Mouse (Mus musculus) erythroblast, embryonic 14.5 days (primary cell): ENCODE measurements around the gene Rassf1. TPM values are rescaled to one million over a fixed set of nuclear protein-coding genes. Genes with fewer than 3 reads are reported as not detected.

Source experiments
- H3K27me3 ChIP-seq: 2 replicates; pipeline ENCODE4 v1.6.1; 2012; ENCODE audit warnings: inconsistent platforms; ENCODE audit not compliant: control insufficient read depth
- H3K36me3 ChIP-seq: 2 replicates; pipeline ENCODE4 v1.6.1; 2012; ENCODE audit warnings: mild to moderate bottlenecking, inconsistent platforms; ENCODE audit not compliant: control insufficient read depth
- H3K4me1 ChIP-seq: 2 replicates; pipeline ENCODE4 v1.6.1; 2012; ENCODE audit warnings: inconsistent platforms; ENCODE audit not compliant: control insufficient read depth
- H3K4me3 ChIP-seq: replicated peaks from 2 replicates; pipeline ENCODE3; 2012; ENCODE audit warnings: moderate library complexity, mild to moderate bottlenecking, inconsistent platforms
- H3K9me3 ChIP-seq: 2 replicates; pipeline ENCODE4 v1.6.1; 2012; ENCODE audit warnings: low read length, inconsistent platforms, mixed read lengths; ENCODE audit not compliant: control insufficient read depth
- GATA1 ChIP-seq: IDR thresholded peaks from 2 replicates; pipeline ENCODE4 v1.6.1; 2012; ENCODE audit warnings: low read length, inconsistent platforms, mixed read lengths
- TAL1 ChIP-seq: IDR thresholded peaks from 3 replicates; pipeline ENCODE4 v1.6.1; 2012; ENCODE audit warnings: low read length, inconsistent platforms, mixed read lengths
- polyA plus RNA-seq: library from polyadenylated mRNA; stranded (reverse); fragments of >175 nt; gene quantifications from 2 replicates; pipeline ENCODE4 v1.2.3, GENCODE M21; 2012

The Rassf1 gene
- polyA plus RNA-seq, 1 experiment, result 2.0 TPM

- no peaks in the 10 kb centered on the region for H3K9me3 ChIP-seq
- no peak for TF ChIP-seq TAL1
- no peak for TF ChIP-seq GATA1
- peaks cover 48% of the 10 kb centered on the region for H3K36me3 ChIP-seq
- no peaks in the 10 kb centered on the region for H3K27me3 ChIP-seq
- H3K4me1 ChIP-seq, result peaks cover 83% of the 10 kb centered on the region
- no peak overlapping the region for H3K4me3 ChIP-seq
These were observed 12.6 kb upstream of the Rassf1 start for GRCm38 (mm10) chr9:107538711-107539110.

- Histone ChIP-seq H3K4me1 (peaks cover 72% of the 10 kb centered on the region), H3K27me3 (no peaks in the 10 kb centered on the region), H3K9me3 (peaks cover 2% of the 10 kb centered on the region; the same call in 1 of the 2 replicates), H3K4me3 (no peak overlapping the region), H3K36me3 (peaks cover 59% of the 10 kb centered on the region)
- TF ChIP-seq TAL1 (no peak), GATA1 (no peak)
These were observed 11.4 kb upstream of the Rassf1 start for GRCm38 (mm10) chr9:107539940-107540339.

DNA sequence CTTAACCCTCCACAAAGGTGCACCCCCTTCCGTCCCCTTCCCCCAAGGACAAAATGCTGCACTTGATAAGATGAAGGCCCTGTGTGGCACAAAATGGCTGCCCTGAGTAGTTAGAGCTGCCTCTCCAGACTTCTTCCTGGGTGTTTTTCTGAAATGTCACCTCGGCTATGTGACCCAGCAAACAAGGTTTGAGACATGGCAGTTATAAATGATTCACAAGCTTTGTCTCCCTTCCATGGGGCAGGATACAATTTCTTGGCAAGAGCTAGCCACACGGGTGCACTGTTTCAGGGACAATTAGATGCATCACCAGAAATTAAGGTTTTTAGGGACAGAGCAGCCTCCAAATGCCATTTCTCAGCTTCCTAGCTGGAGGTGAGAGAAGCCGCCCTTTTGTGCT is 10.9 kb upstream of the Rassf1 start:
- H3K9me3 ChIP-seq, result peaks cover 2% of the 10 kb centered on the region; the same call in 1 of the 2 replicates
- H3K4me1 ChIP-seq, result peaks cover 72% of the 10 kb centered on the region
- no peak for TF ChIP-seq GATA1
- no peaks in the 10 kb centered on the region for H3K27me3 ChIP-seq
- peaks cover 64% of the 10 kb centered on the region for H3K36me3 ChIP-seq
- no peak overlapping the region for H3K4me3 ChIP-seq

GRCm38 (mm10) chr9:107541005-107541404 is 10.3 kb upstream of the Rassf1 start:
- peak overlapping the region; percentile 84 for H3K4me3 ChIP-seq
- H3K4me1 ChIP-seq, result peaks cover 72% of the 10 kb centered on the region
- TF ChIP-seq TAL1 (no peak), GATA1 (no peak)
- H3K9me3 ChIP-seq, result peaks cover 2% of the 10 kb centered on the region; the same call in 1 of the 2 replicates
- no peaks in the 10 kb centered on the region for H3K27me3 ChIP-seq
- peaks cover 59% of the 10 kb centered on the region for H3K36me3 ChIP-seq

GRCm38 (mm10) chr9:107541474-107542351 is 9.6 kb upstream of the Rassf1 start, which contains the start of the genes Cyb561d2 and Nprl2:
Gene Cyb561d2 (minus strand): TSS chr9:107542193.
Gene Nprl2 (plus strand): TSS chr9:107542226.
- TF ChIP-seq GATA1 (no peak), TAL1 (no peak)
- peaks cover 72% of the 10 kb centered on the region for H3K4me1 ChIP-seq
- H3K36me3 ChIP-seq, result peaks cover 54% of the 10 kb centered on the region

GRCm38 (mm10) chr9:107542352-107542686 is 9.0 kb upstream of the Rassf1 start:
- peaks cover 2% of the 10 kb centered on the region; the same call in 1 of the 2 replicates for H3K9me3 ChIP-seq
- H3K36me3 ChIP-seq, result peaks cover 47% of the 10 kb centered on the region
- H3K4me3 ChIP-seq, result peak overlapping the region; percentile 84
- H3K4me1 ChIP-seq, result peaks cover 72% of the 10 kb centered on the region
- TF ChIP-seq TAL1, result no peak
- no peak for TF ChIP-seq GATA1
- no peaks in the 10 kb centered on the region for H3K27me3 ChIP-seq

More at GRCm38 (mm10) chr9:107541474-107542351, 9.6 kb upstream of the Rassf1 start, which contains the start of the genes Cyb561d2 and Nprl2:
- peaks cover 2% of the 10 kb centered on the region; the same call in 1 of the 2 replicates for H3K9me3 ChIP-seq
- no peaks in the 10 kb centered on the region for H3K27me3 ChIP-seq
- peak within 1 kb of the TSS; percentile 84 for H3K4me3 ChIP-seq

DNA sequence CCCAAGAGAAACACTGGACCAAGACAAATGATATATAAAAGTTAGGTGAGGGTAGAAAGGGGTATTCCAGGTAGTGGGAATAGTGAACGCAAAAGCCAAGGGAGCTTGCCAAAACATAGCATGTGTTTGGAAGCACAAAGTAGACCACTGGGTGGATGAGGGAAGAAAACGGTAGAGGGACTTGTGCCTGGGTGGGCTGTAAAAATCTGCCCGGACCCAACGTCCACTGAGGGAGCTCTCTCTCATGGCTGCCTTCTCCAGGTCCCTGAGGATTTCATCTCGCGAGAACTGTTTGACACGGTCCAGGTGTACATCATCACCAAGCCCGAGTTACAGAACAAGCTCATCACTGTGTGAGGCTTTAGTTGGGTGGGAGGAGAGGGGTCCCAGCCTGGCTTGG is 8.6 kb upstream of the Rassf1 start:
- Histone ChIP-seq H3K36me3 (peaks cover 43% of the 10 kb centered on the region), H3K27me3 (no peaks in the 10 kb centered on the region), H3K4me1 (peaks cover 72% of the 10 kb centered on the region), H3K4me3 (peak overlapping the region; percentile 84), H3K9me3 (peaks cover 2% of the 10 kb centered on the region; the same call in 1 of the 2 replicates)
- no peak for TF ChIP-seq TAL1
- no peak for TF ChIP-seq GATA1

GRCm38 (mm10) chr9:107543299-107543698 is 8.1 kb upstream of the Rassf1 start:
- no peak for TF ChIP-seq TAL1
- TF ChIP-seq GATA1, result no peak
- Histone ChIP-seq H3K9me3 (peaks cover 2% of the 10 kb centered on the region; the same call in 1 of the 2 replicates), H3K4me3 (no peak overlapping the region), H3K36me3 (peaks cover 38% of the 10 kb centered on the region), H3K4me1 (peaks cover 71% of the 10 kb centered on the region), H3K27me3 (no peaks in the 10 kb centered on the region; the same call in 1 of the 2 replicates)

DNA sequence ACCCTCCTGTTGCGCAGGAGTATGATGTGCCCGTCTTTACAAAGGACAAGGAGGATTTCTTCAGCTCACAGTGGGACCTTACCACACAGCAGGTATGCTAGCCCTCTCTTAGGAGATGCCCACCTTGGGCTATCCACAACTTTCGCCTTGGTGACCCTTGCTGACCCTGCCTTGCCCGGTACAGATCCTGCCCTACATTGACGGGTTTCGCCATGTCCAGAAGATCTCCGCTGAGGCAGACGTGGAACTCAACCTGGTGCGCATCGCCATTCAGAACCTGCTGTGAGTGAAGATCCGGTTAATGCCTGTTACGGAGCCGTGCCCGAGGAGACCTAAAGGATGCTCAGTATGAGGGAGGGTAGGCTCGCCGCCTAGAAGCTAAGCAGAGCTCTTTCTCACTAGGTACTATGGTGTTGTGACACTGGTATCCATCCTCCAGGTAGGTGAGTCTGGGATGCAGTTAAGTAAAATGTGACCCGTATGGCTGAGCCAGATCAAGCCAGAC is 7.1 kb upstream of the Rassf1 start:
- no peak for TF ChIP-seq GATA1
- H3K36me3 ChIP-seq, result peaks cover 28% of the 10 kb centered on the region
- H3K4me3 ChIP-seq, result no peak overlapping the region
- peaks cover 2% of the 10 kb centered on the region; the same call in 1 of the 2 replicates for H3K9me3 ChIP-seq
- peaks cover 7% of the 10 kb centered on the region for H3K27me3 ChIP-seq
- H3K4me1 ChIP-seq, result peaks cover 68% of the 10 kb centered on the region
